Mouse (Mus musculus): ENCODE results near the gene Rasa4.
"Not testable (repeated sequence)": the region's sequence is repeated elsewhere in the genome, so short reads cannot be mapped to it uniquely, and the experiment has no call there.

Gene Rasa4

DNA sequence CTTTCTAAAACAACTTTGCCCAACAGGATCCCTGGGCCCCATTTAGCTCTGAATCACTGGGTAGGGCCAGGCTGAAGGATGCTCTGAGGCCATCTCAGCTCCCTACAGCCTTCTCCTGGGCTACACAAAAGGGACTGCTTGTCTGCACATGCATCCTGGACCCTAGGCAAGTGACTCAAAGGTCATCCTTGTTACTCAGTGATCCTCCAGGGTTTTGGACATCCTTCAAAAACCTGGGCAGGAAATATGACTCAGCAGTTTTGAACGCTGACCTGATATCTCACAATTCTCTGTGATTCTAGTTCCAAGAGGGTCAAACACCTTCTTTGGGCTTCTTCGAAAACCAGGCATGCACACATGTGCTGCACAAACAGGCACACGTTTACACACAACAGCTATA is 25.3 kb downstream of the Rasa4 start:
- peak; percentile 87 for DNase-seq (ENCODE audit: low read depth, low spot score)

DNA sequence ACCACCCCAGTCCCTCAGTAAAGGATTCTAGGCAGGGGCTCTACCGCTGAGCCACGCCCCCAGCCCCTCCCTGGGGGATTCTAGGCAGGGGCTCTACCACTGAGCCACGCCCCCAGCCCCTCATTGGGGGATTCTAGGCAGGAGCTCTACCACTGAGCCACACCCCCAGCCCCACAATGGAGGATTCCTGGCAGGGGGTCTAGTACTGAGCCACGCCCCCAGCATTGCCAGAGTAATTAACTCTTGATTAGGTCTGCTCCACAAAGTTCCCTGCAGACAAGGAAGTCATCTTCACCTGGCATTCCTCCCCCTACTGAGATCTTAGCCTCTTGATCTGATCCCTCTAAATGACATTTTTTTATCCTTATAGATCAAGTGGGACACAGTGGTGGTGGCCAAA is 29.8 kb downstream of the Rasa4 start:
- DNase-seq (ENCODE audit: low read depth, low spot score) = not testable (repeated sequence)

DNA sequence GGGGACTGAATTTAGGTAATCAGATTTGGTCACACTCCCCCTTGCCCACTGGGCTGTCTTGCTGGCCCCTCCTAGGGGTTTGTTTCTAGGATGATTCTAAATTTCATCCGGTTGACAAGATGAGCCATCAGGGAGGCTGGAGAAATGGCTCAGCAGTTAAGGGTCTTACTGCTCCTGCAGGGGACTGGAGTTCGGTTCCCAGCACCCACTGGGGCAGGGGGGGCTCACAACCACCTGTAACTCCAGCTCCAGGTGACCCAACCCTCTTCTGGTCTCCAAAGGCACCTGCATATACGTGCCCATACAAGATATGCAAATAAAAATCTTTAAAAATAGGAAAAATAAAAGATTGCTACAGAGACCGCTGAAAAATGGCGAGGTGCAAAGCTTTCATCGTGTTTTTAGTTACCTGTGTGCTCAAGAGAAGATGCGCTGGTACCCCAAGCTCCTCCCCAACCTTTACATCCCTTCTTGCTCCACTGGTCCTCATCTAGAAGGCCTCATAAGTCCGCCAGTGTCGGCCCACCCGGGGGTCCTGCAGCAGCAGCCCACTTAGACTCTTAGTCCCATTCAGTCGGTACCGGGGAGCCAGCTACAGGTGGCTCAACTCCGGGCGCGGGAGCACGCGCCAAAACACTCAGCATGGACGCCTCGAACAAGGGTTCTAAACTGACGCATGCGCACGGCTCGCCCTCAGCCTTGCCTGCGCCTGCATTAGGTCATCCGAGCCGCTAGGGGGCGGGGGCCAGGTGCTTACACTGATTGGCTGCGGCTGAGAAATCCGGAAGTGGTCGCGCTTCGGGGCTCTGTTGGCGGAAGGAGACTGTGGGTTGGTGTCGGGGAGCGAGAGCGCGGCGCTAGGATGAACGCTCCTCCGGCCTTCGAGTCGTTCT is 32.4 kb downstream of the Rasa4 start, which contains the start of gene Polr2j:
Polr2j (plus strand) TSS at position 741 of the 893 bp plus-strand sequence.
- DNase-seq (ENCODE audit: low read depth, low spot score) = peak; percentile 98

DNA sequence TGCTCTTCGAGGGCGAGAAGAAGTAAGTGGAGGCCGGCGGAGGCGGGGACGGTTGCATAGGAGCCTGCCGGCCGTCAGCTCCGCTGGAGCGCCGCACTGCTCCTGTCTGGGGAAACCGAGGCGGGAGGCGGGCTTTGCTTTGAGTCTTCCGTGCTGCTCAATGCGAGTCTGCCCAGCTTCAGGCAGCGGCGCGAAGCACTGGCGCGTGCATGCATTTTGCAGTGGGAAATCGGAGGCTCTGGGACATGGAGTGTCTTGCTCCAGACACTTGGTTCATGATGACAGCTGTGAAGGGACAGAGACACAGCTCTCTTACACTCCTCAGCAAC is 33.0 kb downstream of the Rasa4 start:
- DNase-seq (ENCODE audit: low read depth, low spot score) = no peak

DNA sequence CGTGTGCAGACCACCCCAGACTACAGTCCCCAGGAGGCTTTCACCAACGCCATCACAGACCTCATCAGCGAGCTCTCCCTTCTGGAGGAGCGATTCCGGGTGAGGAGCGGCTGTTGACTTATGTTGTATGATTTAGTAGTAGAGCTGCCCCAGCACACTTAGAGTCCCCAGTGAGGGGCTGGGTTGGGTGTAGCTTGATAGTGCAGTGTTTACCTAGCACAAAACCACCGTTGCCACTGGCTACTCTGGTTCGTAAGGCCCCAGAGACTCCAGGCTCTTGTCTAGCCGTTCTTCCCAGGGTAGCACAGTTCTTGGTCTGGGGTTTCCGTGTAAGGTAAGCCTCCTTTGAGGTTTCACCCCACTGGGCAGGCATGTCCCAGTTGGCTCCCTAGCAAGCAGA is 38.4 kb downstream of the Rasa4 start:
- DNase-seq (ENCODE audit: low read depth, low spot score) = no peak

DNA sequence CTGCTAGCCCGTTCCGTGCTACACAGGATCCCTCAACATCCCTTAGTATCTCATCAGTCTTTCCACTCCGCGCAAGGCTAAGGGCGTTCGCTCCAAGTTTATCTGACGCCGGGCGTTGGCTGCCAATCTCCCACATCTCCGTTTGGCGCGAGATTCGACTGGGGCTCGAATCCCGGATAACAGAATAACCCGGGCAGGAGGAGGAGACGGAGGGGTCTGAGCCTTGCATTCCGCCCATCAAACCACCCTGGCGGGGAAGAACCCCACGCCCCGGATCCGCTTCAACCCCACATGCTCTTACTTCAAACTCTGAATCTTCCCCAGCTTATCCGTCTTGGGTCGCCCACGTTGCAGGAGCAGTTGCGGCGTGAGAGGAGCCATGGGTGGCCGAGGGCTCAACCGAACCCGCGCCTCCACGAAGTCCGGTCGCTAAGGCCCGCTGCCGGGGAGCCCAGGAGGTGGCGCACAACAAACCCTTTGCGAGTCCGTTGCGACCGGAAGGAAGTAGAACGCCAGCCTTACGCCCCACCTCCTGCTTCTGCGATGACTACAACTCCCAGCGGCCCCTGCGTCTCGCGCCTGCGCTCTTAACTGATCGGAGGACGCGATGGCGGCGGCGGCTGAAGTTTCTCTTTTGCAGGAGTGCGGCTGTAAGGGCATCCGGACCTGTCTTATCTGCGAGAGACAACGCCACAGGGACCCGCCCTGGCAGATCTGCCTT is 52.0 kb downstream of the Rasa4 start, which contains the start of the genes Lrwd1 and Alkbh4:
Lrwd1 (minus strand) TSS at position 504 of the 721 bp plus-strand sequence.
Alkbh4 (plus strand) TSS at position 576 of the 721 bp plus-strand sequence.
- peak; percentile 98 for DNase-seq (ENCODE audit: low read depth, low spot score)

DNA sequence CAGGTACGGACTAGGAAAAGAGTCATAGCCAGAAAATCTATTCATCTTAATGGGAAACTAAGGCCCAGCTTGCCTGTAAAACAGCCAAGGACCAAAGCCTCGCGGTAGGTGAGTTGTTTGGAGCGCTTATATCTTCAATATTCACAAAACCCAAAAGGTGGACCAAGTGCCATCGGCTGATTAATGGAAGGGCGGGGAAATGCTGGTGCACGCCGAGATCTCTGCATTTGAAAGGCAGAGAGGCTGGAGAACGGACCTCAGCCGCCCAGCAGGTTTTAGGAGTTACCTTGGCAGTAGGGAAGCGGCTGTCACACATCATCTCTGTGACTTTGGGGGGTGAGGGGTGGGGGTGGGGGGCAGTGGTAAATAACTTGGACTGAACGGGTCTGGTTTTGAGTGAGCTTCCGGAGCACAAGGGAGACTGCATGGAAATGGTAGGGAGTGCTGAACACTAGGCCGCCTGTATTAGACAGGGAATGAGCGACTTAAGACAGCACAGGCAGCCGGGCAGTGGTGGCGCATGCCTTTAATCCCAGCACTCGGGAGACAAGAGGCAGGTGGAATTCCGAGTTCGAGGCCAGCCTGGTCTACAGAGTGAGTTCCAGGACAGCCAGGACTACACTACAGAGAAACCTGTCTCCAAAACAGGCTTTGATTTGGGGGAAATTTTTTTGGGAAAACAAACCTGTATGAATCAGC is 52.7 kb downstream of the Rasa4 start:
- peak; percentile 87 for DNase-seq (ENCODE audit: low read depth, low spot score)

DNA sequence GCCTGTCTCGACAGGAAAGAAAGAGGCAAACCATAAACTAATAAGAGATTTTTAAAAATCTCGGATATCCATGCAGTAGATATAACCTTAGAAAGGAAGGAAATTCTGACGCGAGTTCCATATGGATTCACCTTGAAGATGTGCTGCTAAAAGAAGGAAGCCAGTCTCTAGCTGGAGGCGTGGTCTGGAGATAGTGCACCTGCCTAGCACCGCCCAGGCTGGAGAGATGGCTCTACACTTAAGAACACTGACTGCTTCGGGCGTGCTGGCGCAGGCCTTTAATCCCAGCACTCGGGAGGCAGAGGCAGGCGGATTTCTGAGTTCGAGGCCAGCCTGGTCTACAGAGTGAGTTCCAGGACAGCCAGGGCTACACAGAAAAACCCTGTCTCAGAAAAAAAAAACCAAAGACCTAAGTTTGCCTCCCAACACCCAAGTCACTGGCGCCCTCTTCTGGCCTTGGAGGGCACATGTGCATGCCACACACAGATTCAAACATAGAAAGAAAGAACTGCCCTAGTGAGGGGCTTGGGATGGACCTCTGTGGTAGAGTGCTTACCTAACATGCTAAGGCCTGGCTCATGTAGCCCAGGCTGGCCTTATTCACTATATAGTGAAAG is 54.0 kb downstream of the Rasa4 start:
- DNase-seq (ENCODE audit: low read depth, low spot score) = peak; percentile 83

DNA sequence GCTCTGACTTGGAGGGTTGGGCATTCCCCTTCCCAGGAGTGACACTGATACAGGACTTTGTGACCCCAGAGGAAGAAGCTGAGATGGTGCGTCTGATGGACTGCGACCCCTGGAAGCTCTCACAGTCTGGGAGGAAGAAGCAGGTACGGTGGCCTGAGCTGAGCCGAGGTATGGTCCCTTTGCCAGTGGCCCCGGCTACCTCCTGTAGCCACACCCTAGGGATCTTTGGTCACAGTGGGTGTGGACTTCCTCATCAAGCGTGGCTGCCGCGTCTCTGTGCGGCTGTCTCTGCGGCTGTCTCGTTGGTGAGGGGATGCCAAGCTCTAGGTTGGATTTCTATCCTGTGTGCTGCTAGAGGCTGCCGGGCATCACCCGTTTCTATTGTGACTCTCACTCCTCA is 55.7 kb downstream of the Rasa4 start:
- DNase-seq (ENCODE audit: low read depth, low spot score) = no peak

DNA sequence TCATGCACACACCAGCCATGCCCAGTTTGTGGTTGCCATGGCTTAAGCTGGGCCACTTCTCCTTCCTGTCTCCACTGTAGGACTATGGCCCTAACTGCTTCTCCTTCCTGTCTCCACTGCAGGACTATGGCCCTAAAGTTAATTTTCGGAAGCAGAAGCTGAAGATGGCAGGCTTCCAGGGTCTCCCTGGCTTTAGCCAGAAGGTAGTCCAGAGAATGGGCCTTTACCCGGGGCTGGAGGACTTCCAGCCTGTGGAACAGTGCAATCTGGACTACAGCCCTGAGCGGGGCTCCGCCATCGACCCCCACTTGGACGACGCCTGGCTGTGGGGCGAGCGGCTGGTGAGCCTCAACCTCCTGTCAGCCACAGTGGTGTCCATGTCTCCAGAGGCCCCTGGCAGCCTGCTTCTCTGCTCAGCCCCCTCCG is 56.4 kb downstream of the Rasa4 start:
- no peak for DNase-seq (ENCODE audit: low read depth, low spot score)

DNA sequence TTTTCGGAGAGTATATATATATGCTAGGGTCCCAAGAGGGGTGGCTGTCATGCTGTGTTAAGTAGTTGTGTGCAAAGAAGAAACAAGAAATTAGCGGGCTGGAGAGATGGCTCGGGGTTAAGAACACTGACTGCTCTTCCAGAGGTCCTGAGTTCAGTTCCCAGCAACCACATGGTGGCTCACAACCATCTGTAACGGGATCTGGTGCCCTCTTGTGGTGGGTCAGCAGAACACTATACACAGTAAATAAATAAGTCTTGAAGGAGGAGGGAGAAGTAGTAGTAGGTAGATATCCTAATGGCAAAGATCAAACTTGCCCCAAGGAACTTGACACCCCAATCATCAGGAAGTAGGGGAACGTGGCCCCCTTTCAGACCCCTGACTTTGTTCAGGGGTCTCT is 59.0 kb downstream of the Rasa4 start:
- no peak for DNase-seq (ENCODE audit: low read depth, low spot score)

DNA sequence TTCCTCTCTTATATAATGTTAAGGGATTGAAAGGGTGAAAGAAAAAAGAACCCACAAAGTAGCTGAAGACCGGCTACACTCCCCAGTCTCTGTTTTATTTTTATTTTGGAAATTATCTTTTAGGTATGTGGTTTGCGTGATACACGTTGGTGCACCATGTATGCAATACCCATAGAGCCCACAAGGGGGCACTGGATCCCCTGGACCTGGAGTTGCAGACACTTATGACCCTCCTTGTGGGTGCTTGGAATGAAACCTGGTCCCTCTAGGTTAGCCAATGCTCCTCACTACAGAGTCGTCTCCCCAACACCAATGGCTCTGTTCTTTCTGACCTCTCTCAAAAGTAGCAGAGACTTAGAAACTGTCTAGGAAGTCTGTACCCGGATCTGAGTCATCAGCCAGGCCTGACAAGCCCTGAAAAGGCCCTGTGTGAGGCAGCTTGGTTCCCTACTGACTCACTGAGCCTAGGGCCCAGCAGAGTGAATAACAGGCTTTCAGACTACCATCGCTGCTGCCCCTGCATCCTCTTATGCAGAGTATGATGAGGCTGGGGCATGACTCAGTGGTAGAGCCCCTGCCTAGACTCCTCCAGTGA is 59.5 kb downstream of the Rasa4 start:
- peak; percentile 76 for DNase-seq (ENCODE audit: low read depth, low spot score)

DNA sequence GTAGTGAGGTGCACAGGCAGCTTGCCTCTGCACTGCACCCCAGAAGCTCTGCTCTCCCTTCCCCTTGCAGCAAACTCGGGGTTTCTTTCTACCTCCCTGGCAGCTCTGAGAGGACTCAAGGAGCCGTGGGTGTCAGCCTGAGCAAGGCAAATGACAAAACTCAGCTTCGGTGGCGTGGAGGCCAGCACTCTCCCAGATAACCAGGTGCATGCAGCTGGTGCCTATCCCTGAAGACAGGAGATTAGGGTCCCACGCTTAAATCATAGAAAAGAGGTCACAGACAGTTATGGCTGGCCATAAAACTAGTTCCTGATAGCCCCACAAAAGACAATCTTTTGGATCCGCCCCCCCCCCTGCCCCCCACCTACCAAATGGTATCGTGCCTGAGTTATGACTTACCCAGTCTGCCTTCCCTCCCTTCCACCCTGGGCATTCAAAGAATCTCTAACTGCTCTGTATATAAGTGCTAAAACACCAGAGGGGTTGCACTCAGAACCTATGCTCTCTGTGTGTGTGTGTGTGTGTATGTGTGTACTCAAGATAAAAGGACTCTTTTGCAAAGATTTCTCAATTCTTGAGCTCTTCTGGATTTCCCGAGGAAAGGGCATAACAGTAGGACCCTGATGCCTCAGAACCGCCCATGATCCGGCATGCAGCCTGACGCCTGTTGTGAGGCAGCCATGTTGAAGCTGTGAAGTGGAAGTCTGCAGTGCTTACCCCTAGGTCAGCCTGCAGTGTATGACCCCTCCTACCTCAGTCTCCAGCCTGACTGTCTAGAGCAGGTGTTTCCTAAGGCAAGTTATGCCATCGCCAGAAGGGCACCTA is 61.1 kb downstream of the Rasa4 start:
- DNase-seq (ENCODE audit: low read depth, low spot score) = no peak

DNA sequence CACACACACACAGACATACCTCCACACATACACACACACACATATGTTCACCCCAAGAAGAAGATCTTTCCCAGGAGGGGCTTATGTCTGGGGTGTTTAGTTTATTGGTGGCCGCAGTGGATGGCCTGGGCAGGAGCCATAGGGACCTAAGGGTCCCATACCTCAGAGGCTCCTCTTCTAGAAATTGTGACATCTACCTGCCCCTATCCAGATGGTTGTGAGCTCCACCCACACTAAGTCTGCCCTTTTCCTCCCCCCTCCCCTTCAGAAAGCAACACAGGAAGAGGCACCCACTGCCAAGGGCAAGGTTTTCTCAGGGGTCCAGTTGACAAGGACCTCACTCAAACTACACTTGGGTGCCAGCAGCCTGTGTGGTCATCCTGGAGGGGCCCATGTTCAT is 63.2 kb downstream of the Rasa4 start:
- no peak for DNase-seq (ENCODE audit: low read depth, low spot score)

DNA sequence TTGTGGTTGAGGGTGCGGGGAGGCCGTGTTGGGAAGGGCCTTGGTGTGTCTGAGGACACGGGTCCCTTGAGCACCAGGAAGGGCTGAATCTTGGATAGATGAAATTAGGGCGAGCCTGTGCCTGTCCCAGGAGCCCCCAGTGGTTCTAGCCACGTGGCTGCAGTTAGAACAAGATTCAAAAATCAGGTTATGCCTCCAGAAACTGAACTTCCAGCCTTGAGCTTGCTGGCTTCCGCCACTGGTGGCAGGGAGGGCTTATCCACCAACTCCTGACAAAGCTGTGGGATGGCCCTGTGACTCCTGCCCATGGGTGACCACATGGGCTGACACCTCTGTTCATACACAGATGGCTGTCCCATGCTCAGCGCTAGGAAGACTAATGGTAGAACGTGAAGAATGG is 64.0 kb downstream of the Rasa4 start:
- DNase-seq (ENCODE audit: low read depth, low spot score) = no peak

DNA sequence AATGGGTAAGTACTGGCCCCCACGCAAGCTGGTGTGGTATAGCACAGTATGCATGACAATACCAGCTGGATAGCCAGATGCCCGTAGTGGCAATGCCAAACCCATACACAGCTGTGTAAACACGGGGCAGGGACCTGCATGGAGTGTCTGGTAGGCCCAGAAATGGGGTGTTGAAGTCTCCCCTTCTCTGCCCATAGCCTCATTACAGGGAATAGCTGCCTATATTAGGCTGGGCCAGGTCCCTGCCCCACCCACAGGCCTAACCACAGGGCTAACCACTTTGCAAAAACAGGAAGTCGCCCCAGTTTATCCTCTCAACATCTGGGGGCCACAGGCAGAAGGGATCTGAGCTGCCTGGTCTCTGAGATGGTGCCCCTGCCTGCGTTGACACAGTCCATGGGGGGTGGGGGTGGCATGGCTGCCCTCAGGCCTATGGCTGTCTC is 65.4 kb downstream of the Rasa4 start:
- not testable (repeated sequence) for DNase-seq (ENCODE audit: low read depth, low spot score)

DNA sequence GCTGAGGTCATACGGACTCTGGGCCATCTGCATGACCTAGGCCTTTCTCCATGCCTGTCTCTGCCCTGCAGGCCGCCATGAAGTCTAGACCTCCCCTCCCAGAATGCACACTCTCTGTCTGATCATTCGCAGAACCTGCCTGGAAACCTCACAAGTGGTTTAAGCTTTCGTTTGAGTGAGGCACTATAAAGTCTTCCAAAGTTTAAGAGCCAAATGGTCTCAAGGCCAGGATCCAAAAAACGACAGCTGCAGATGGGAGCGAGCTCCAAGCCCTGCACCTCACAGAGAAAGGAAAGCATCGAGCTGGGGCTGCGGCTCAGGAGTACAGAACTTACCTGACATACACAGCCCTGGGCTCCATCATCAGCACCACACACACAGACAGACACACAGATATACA is 68.6 kb downstream of the Rasa4 start:
- no peak for DNase-seq (ENCODE audit: low read depth, low spot score)

DNA sequence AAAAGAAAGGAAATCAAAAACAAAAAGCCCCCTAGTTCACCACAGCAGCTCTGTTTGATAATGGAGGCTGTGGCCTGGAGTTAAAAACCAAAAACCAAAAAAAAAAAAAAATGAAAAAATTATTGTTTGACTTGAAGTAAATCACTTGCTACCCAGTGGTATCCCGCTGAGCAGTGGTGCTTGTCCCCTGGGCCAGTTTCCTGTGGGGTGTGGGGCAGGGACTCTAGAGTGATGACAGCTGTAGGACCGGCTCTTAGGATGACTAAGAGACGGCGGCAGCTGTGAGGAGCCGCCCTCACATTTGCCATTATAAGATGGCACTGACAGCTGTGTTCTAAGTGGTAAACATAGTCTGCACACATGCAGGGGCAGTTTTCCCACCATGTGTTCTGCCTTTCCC is 71.7 kb downstream of the Rasa4 start:
- DNase-seq (ENCODE audit: low read depth, low spot score) = peak; percentile 76

DNA sequence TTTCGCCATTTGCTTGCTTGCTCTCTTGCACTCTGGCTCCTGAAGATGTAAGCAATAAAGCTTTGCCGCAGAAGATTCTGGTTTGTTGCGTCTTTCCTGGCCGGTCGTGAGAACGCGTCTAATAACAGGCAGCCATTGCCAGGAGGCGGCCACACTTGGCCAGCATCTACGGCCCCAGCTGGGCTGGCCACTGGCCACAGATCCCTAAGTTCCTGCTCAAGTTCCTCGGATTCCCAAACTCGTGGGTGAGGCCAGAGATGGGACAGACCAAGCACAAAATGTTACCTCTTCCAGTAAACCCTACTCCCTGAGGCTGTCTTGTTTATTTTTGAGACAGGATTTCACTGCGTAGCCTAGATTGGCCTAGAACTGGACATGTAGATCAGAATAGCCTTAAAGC is 76.4 kb downstream of the Rasa4 start:
- DNase-seq (ENCODE audit: low read depth, low spot score) = peak; percentile 73
